Mouse (Mus musculus): Measurements from ENCODE around the gene Gm5592. TPM values are rescaled to one million over a fixed set of nuclear protein-coding genes. Genes with fewer than 3 reads are reported as not detected.
"Not testable (repeated sequence)": the region's sequence is repeated elsewhere in the genome, so short reads cannot be mapped to it uniquely, and the experiment has no call there.

Gene Gm5592
- polyA plus RNA-seq (2012; rRNA removed): not detected in 2 replicates

GRCm38 (mm10) chr7:41153541-41153940, at the start of gene Gm5592:
Gene Gm5592 (plus strand): TSS chr7:41153841.
- H3K4me3 ChIP-seq (replicated peaks; ENCODE audit: insufficient read depth, low read depth, low read length); DNase-seq; H3K27ac ChIP-seq (ENCODE audit: insufficient read depth, low read length); H3K27me3 ChIP-seq (ENCODE audit: control insufficient read depth, insufficient read depth, low read length); H3K4me1 ChIP-seq (ENCODE audit: control insufficient read depth, insufficient read depth, low read length): not testable (repeated sequence)
- WGBS: 84% methylated on average over 4 of the region's 4 CpGs

GRCm38 (mm10) chr7:41155806-41156205, 2.2 kb downstream of the Gm5592 start:
- DNase-seq; H3K27me3 ChIP-seq (ENCODE audit: control insufficient read depth, insufficient read depth, low read length); H3K27ac ChIP-seq (ENCODE audit: insufficient read depth, low read length); H3K4me1 ChIP-seq (ENCODE audit: control insufficient read depth, insufficient read depth, low read length); H3K4me3 ChIP-seq (replicated peaks; ENCODE audit: insufficient read depth, low read depth, low read length): not testable (repeated sequence)
- 86% methylated on average over 2 of the region's 2 CpGs for WGBS

DNA sequence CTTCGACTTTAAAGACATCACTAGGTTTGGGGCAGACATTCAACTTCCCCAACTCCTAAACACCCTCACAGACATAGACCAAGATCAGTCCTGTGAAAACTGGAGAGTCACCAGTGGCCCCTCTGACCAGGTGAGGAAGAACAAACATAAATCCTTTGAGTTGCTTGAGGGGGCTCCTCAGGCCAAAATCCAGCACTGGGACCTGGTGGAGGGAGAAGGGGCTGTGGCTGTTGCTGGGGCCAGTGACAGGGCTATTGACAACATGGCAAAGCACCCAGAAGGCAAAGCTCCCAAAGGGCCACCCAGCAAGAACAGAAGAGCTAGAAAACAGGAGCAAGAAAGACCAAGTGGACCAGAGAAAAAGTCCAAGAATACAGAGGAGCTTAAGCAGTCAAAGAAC, 4.2 kb downstream of the Gm5592 start:
- DNase-seq; H3K27me3 ChIP-seq (ENCODE audit: control insufficient read depth, insufficient read depth, low read length); H3K27ac ChIP-seq (ENCODE audit: insufficient read depth, low read length); H3K4me3 ChIP-seq (replicated peaks; ENCODE audit: insufficient read depth, low read depth, low read length); H3K4me1 ChIP-seq (ENCODE audit: control insufficient read depth, insufficient read depth, low read length): not testable (repeated sequence)
- WGBS: no CpG with 5 or more reads among the region's 1 CpGs

- DNase-seq; H3K27me3 ChIP-seq (ENCODE audit: control insufficient read depth, insufficient read depth, low read length); H3K27ac ChIP-seq (ENCODE audit: insufficient read depth, low read length); H3K4me1 ChIP-seq (ENCODE audit: control insufficient read depth, insufficient read depth, low read length); H3K4me3 ChIP-seq (replicated peaks; ENCODE audit: insufficient read depth, low read depth, low read length): not testable (repeated sequence)
- WGBS: 47% methylated on average over 2 of the region's 2 CpGs
Measured at GRCm38 (mm10) chr7:41158562-41158961, 4.9 kb downstream of the Gm5592 start.

DNA sequence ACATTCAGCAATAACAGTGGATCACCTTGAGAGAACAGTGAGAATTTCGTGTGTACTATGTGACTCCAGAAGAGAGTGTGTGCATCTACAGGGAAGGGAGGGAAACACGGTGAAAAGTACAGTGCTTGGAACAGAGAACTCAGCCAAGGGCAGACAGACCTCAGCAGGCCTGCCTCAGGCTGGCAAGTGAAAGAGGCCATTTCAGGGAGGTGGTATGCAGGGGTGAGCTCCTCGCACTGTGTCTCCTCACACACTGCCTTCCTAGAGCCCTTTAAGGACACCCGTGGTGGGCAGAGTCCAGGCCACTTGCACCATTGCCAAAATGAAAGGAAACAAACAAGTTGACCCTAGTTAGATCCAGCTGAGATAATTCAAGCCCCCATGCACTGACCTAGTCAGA, 40.0 kb downstream of the Gm5592 start:
- Histone ChIP-seq H3K27me3 (ENCODE audit: control insufficient read depth, insufficient read depth, low read length) (no peaks in the 10 kb centered on the region), H3K27ac (ENCODE audit: insufficient read depth, low read length) (no peak overlapping the region), H3K4me1 (ENCODE audit: control insufficient read depth, insufficient read depth, low read length) (no peaks in the 10 kb centered on the region), H3K4me3 (replicated peaks; ENCODE audit: insufficient read depth, low read depth, low read length) (no peak overlapping the region)
- DNase-seq: no peak
- 54% methylated on average over 4 of the region's 4 CpGs for WGBS
- TF ChIP-seq POLR2A (IDR thresholded peaks at IDR 0.05; ENCODE audit: borderline replicate concordance, insufficient read depth, low read length) (no peak), CTCF (IDR thresholded peaks at IDR 0.05; ENCODE audit: borderline replicate concordance, insufficient read depth, low read depth, low read length) (no peak)

Other genes starting within 250 kb of the Gm5592 start
- gene 4930433I11Rik, start 166.3 kb upstream of the Gm5592 start, polyA plus RNA-seq (2012; rRNA removed): not detected in 2 replicates
- not detected in 2 replicates for gene Gm4884, start 121.1 kb upstream of the Gm5592 start, polyA plus RNA-seq (2012; rRNA removed)
- 10.5 and 10.6 TPM in 2 replicates for gene AI987944, start 239.5 kb downstream of the Gm5592 start, polyA plus RNA-seq (2012; rRNA removed)

All from cerebellum, adult 2 months (tissue).